Comparison of ENCODE assay signal across 17 mouse cellular contexts in genomic region chr10:93882738-93883364, GRCm38 (mm10). TPM values are rescaled to one million over a fixed set of nuclear protein-coding genes. Genes with fewer than 3 reads are reported as not detected.
DNase-seq lines count a peak whose midpoint lies in the region; ATAC-seq lines count a peak whose summit lies in the region.
"Had no signal": no experiment of that assay in that cellular context is flagged by ENCODE, and none has a peak within 500 bp of the region (broad histone marks: within the 10 kb centered on the region; RNA-seq: fewer than 3 reads in every experiment).

No protein-coding gene starts in this region.

- peak; percentile 40 for DNase-seq in spleen, adult 12 weeks (ENCODE audit: low spot score)
- no peak for DNase-seq in spleen, adult 18-20 months
- DNase-seq in c-Kit-positive CD71-positive TER-119-positive erythroid progenitor cells, embryonic 14.5 days (ENCODE audit: low spot score): peak; percentile 78
- DNase-seq in liver, embryonic 11.5 days (ENCODE audit: low spot score): no peak
- no peak for DNase-seq in left cerebral cortex, adult 9 months (ENCODE audit: low spot score in 2 of 2)
- no peak for DNase-seq in thymus, postnatal 0 days (ENCODE audit: low spot score)
- DNase-seq: cerebellum, postnatal 10 days; kidney, postnatal 36 days; lung, postnatal 10 days had no signal

- peaks cover 27% of the 10 kb centered on the region for H3K4me1 ChIP-seq in liver, embryonic 11.5 days (replicated peaks; ENCODE audit: control insufficient read depth, insufficient read depth, low read length)

- H3K36me3 ChIP-seq in liver, embryonic 11.5 days (ENCODE audit: control insufficient read depth, insufficient read depth, low read length): peaks cover 42% of the 10 kb centered on the region

- 60% methylated on average over 8 of the region's 8 CpGs for WGBS in liver, embryonic 11.5 days

- no peaks in the 10 kb centered on the region for H3K9me3 ChIP-seq in liver, embryonic 11.5 days (ENCODE audit: control insufficient read depth, low read length)
- H3K9me3 ChIP-seq: limb, embryonic 13.5 days; midbrain, embryonic 13.5 days had no signal

- peak overlapping the region; percentile 68 for H3K27ac ChIP-seq in liver, embryonic 11.5 days (ENCODE audit: low read depth, low read length)
- H3K27ac ChIP-seq: limb, embryonic 13.5 days; midbrain, embryonic 13.5 days had no signal

- no peak overlapping the region for H3K4me3 ChIP-seq in liver, embryonic 11.5 days (ENCODE audit: low read depth, low read length)
- H3K4me3 ChIP-seq: limb, embryonic 13.5 days; midbrain, embryonic 13.5 days had no signal

- peak overlapping the region; percentile 38 for H3K4me2 ChIP-seq in liver, embryonic 11.5 days
- H3K4me2 ChIP-seq: limb, embryonic 13.5 days; midbrain, embryonic 13.5 days had no signal

- ATAC-seq in liver, embryonic 11.5 days (replicated peaks; ENCODE audit: low FRiP score): peak; percentile 94
- ATAC-seq in megakaryocyte-erythroid progenitor cell, adult 5-6 weeks (replicated peaks; ENCODE audit: low FRiP score, low TSS enrichment, poor library complexity, severe bottlenecking): peak; percentile 81
- no peak for ATAC-seq in activated CD4-positive, CD25-positive, alpha-beta regulatory T cell, adult 4 months
- ATAC-seq: midbrain, embryonic 13.5 days; Patski had no signal

- H3K27me3 ChIP-seq in liver, embryonic 11.5 days (replicated peaks; ENCODE audit: control insufficient read depth, insufficient read depth, low read length): no peaks in the 10 kb centered on the region
- H3K27me3 ChIP-seq: limb, embryonic 13.5 days; midbrain, embryonic 13.5 days; Patski had no signal

- no peak overlapping the region for H3K9ac ChIP-seq in liver, embryonic 11.5 days (ENCODE audit: low read depth, low read length)
- H3K9ac ChIP-seq: limb, embryonic 13.5 days; midbrain, embryonic 13.5 days had no signal

RNA-seq across cellular contexts. Expression of gene Metap2, which starts 14.0 kb away (rescaled TPM):
- 397 and 398 TPM in 2 replicates for polyA plus RNA-seq in liver, embryonic 11.5 days (2014; fragmentation: Nextera tagmentation; extraction: Ambion mirVana)
- 458 and 509 TPM in 2 replicates for total RNA-seq in megakaryocyte-erythroid progenitor cell, adult 5-6 weeks (2014; fragmentation: Nextera tagmentation)
- total RNA-seq in megakaryocyte-erythroid progenitor cell, adult 5-6 weeks (2017): 577 and 616 TPM in 2 replicates
- 100 to 1,000 TPM; 188 to 241 TPM for polyA plus RNA-seq in activated CD4-positive, CD25-positive, alpha-beta regulatory T cell, adult 4 months (2017; shearing (Covaris generic))
- polyA plus RNA-seq in thymus, postnatal 0 days (2015; fragmentation: Nextera tagmentation; extraction: Ambion mirVana): 261 and 268 TPM in 2 replicates

RNA-seq across cellular contexts. Expression of gene Usp44, which starts 51.5 kb away (rescaled TPM):
- polyA plus RNA-seq in liver, embryonic 11.5 days (2014; fragmentation: Nextera tagmentation; extraction: Ambion mirVana): 4.0 and 4.3 TPM in 2 replicates
- total RNA-seq in megakaryocyte-erythroid progenitor cell, adult 5-6 weeks (2014; fragmentation: Nextera tagmentation): not detected in 2 replicates
- 0.65 TPM in 1 of 2 replicates, not detected in the other for total RNA-seq in megakaryocyte-erythroid progenitor cell, adult 5-6 weeks (2017)
- under 1 TPM in 1 of 2 experiments, not detected in 1; 0.17 TPM for polyA plus RNA-seq in activated CD4-positive, CD25-positive, alpha-beta regulatory T cell, adult 4 months (2017; shearing (Covaris generic))
- polyA plus RNA-seq in thymus, postnatal 0 days (2015; fragmentation: Nextera tagmentation; extraction: Ambion mirVana): 3.0 and 3.4 TPM in 2 replicates
- total RNA-seq: heart, adult 8-10 months; heart, postnatal 25 days; layer of hippocampus, postnatal 25 days had no signal

Comparison
In these comparisons a context has a peak if more than half of its experiments do, and no peak if none do; other contexts are left out.
1. DNase-seq: peak in spleen, adult 12 weeks (single experiment) and c-Kit-positive CD71-positive TER-119-positive erythroid progenitor cells, embryonic 14.5 days (single experiment); none in spleen, adult 18-20 months (0 of 2), liver, embryonic 11.5 days (single experiment), left cerebral cortex, adult 9 months (0 of 2) and thymus, postnatal 0 days (single experiment).